Mouse (Mus musculus) heart, adult 11 months (tissue): Measurements from ENCODE around the gene A130010J15Rik.

Source experiments
- DNase-seq: peaks from one replicate; pipeline ENCODE4 v3.0.0; 2022

Gene A130010J15Rik

GRCm38 (mm10) chr1:193201383-193201778 lies 33.5 kb downstream of the A130010J15Rik start, which contains the start of gene Traf3ip3:
Gene Traf3ip3, minus strand, starts transcription at chr1:193201703.
- peak; percentile 95 for DNase-seq

GRCm38 (mm10) chr1:193203821-193204220 lies 36.0 kb downstream of the A130010J15Rik start:
- no peak for DNase-seq

- no peak for DNase-seq
Observed at GRCm38 (mm10) chr1:193205431-193205830, 37.6 kb downstream of the A130010J15Rik start.

DNA sequence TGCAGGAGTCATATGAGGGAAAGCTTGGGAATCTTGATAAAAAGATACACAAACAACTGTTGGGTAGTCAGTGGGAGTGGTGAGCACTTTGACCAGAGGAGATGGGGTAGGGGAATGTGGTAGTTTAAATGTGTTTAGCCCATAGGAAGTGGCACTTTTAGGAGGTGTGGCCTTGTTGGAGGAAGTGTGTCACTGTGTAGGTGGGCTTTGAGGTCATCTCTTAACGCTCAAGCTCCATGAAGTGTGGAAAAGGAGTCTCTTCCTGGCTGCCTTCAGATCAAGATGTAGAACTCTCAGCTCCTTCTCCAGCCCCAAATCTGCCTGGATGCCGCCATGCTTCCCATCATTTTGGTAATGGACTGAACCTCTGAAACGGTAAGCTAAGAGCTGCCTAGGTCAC lies 39.7 kb downstream of the A130010J15Rik start, which contains the start of gene Lamb3:
TSS of gene Lamb3 (plus strand) at position 197 of the 400 bp plus-strand sequence.
- DNase-seq, result no peak

DNA sequence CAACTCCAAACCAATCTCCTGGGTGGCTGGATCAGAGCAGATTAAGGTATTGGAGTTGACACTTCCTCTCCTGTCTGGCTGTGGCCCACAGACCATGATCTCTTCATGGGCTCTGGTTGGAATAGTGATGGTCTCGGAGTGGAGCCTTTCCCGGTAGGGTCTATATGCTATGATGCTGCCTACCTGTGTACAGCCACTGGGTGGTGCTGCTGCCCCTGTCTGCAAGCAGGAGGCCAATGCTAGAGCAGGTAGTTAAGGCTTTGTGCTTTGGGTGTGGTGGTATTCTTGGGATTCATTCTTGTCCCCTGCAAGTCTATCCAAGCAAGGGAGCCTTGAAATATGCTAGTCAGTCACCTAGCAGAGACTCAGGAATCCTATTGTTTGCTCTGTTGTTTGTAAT lies 40.3 kb downstream of the A130010J15Rik start:
- peak; percentile 91 for DNase-seq

- DNase-seq, result peak; percentile 96
Observed at GRCm38 (mm10) chr1:193211371-193211770, 43.5 kb downstream of the A130010J15Rik start.

DNA sequence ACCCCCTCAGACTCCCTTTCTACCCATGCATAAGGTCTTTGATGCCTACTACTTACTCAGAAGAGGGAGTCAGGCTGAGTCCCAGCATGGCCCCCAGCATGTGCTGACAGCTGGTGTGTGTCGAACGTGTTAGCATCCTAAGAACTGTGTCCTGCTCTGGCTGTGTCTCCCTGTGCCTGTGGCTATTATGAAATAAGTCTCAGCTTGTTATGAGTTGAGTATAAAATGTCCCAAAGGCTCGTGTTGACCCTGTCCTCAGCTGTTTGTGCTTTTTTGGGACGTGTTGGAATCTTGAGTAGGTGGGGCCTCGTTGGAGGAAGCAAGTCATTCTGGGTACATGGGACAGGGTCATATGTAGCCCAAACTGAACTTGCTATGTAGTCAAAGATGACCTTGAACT lies 46.2 kb downstream of the A130010J15Rik start:
- DNase-seq, result peak; percentile 92

DNA sequence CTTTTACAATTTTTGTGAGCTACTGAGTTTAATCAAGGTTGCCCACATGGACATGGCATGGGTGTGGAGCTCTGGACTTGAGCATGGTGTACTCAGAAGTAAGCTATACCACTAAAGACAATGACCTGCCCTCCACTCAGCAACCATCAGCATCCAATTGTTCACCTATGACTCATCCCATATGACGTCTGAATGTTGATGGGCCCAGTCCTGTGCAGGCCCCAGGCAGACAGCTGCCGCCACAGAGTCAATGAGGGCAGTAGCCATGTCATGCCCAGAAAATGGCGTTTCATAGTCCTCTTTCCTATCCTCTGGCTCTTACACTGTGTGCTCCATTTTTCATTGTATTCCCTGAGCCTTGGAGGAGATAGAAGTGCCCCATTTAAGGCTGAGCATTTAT lies 48.2 kb downstream of the A130010J15Rik start:
- peak; percentile 53 for DNase-seq

DNA sequence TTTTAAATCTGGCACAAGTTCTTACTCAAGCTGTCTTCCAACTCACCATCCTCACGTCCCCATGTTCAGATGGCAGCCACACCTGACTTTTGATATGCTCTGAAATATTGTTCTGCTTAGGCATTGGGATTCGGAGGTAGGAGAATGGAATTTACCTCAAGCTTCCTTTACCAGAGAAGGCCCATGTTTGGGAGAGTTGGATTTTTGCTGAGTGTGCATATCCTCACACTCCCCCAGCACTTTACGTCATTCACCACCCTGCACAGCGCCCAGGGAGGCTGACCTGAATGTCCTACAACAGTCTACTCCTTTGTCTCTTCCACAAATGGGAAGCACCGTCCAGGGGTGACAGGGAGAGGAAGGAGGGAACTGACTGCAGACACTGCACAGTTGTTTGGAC lies 52.6 kb downstream of the A130010J15Rik start:
- no peak for DNase-seq

- no peak for DNase-seq
Observed at GRCm38 (mm10) chr1:193225531-193225930, 57.7 kb downstream of the A130010J15Rik start.

- DNase-seq, result no peak
Observed at GRCm38 (mm10) chr1:193226114-193226513, 58.3 kb downstream of the A130010J15Rik start.

GRCm38 (mm10) chr1:193226724-193227522 lies 59.1 kb downstream of the A130010J15Rik start:
- DNase-seq, result peak; percentile 89
